Mouse (Mus musculus): ENCODE measurements around the gene Dcdc2c.

Dcdc2c gene

GRCm38 (mm10) chr12:28436536-28436935 lies 115.7 kb downstream of the Dcdc2c start:
- no peak for DNase-seq

- no peak for DNase-seq
Observed at GRCm38 (mm10) chr12:28432729-28433067, 119.5 kb downstream of the Dcdc2c start.

GRCm38 (mm10) chr12:28431832-28432728 lies 120.1 kb downstream of the Dcdc2c start:
- DNase-seq = peak; percentile 55 to 79

- no peak for DNase-seq
Observed at GRCm38 (mm10) chr12:28429856-28430255, 122.3 kb downstream of the Dcdc2c start.

GRCm38 (mm10) chr12:28416957-28417356 lies 135.2 kb downstream of the Dcdc2c start:
- no peak for DNase-seq

GRCm38 (mm10) chr12:28407656-28408405 lies 144.4 kb downstream of the Dcdc2c start:
- DNase-seq = no peak

GRCm38 (mm10) chr12:28402256-28402655 lies 149.9 kb downstream of the Dcdc2c start:
- no peak for DNase-seq

- DNase-seq = no peak
Observed at GRCm38 (mm10) chr12:28401372-28401771, 150.8 kb downstream of the Dcdc2c start.

- no peak for DNase-seq
Observed at GRCm38 (mm10) chr12:28392129-28392528, 160.1 kb downstream of the Dcdc2c start.
